Mouse (Mus musculus) midbrain, postnatal 0 days (tissue): ENCODE measurements around the gene Gcc2. TPM values are rescaled to one million over a fixed set of nuclear protein-coding genes. Genes with fewer than 3 reads are reported as not detected.
"Not testable (repeated sequence)": the region's sequence is repeated elsewhere in the genome, so short reads cannot be mapped to it uniquely, and the experiment has no call there.

Experiments
- ATAC-seq: fragments of 200-750 bp; cut with Nextera tagmentation; 2 replicates; pipeline ENCODE4 v1.8.0; 2017; ENCODE audit warnings: moderate number of reproducible peaks, mild to moderate bottlenecking, moderate TSS enrichment, moderate library complexity; ENCODE audit not compliant: low FRiP score
- DNase-seq: peaks from one replicate; pipeline ENCODE4 v3.0.0-alpha.2; 2015; ENCODE audit warnings: low spot score
- H3K27ac ChIP-seq: fragments of 300-500 bp; sonication (generic); 2 replicates; pipeline ENCODE4 v1.5.1; 2014; ENCODE audit warnings: low read depth, mild to moderate bottlenecking, low read length, mixed read lengths
- H3K27me3 ChIP-seq: fragments of 300-500 bp; sonication (generic); 2 replicates; pipeline ENCODE4 v1.6.1; 2014; ENCODE audit warnings: low read length, control low read depth, mixed read lengths; ENCODE audit not compliant: insufficient read depth
- H3K36me3 ChIP-seq: fragments of 300-500 bp; sonication (generic); 2 replicates; pipeline ENCODE4 v1.6.1; 2014; ENCODE audit warnings: low read length, control low read depth, mixed read lengths; ENCODE audit not compliant: insufficient read depth
- H3K4me1 ChIP-seq: fragments of 300-500 bp; sonication (generic); 2 replicates; pipeline ENCODE4 v1.6.1; 2014; ENCODE audit warnings: mild to moderate bottlenecking, control low read depth, antibody characterized with exemption, low read length, mixed read lengths; ENCODE audit not compliant: insufficient read depth
- H3K4me2 ChIP-seq: fragments of 300-500 bp; sonication (generic); 2 replicates; pipeline ENCODE4 v1.6.1; 2014; ENCODE audit warnings: low read depth, mild to moderate bottlenecking, low read length, mixed read lengths; ENCODE audit not compliant: poor library complexity, severe bottlenecking
- H3K4me3 ChIP-seq: fragments of 300-500 bp; sonication (generic); 2 replicates; pipeline ENCODE4 v1.5.1; 2014; ENCODE audit warnings: low read depth, mild to moderate bottlenecking, low read length, moderate library complexity
- H3K9ac ChIP-seq: fragments of 300-500 bp; sonication (generic); replicated peaks from 2 replicates; pipeline ENCODE4 v1.6.1; 2014; ENCODE audit warnings: mild to moderate bottlenecking, low read length, moderate library complexity, mixed read lengths; ENCODE audit not compliant: poor library complexity, severe bottlenecking
- H3K9me3 ChIP-seq: fragments of 300-500 bp; sonication (generic); 2 replicates; pipeline ENCODE4 v1.6.1; 2016; ENCODE audit warnings: low read length, control low read depth
- CTCF ChIP-seq: IDR thresholded peaks from 2 replicates; pipeline ENCODE4 v1.5.1; 2016; ENCODE audit warnings: antibody characterized with exemption, mild to moderate bottlenecking
- WGBS: fragments of 180-500 bp; shearing (Covaris S2); extraction: QIAGEN DNeasy Blood & Tissue Kit; methylation state at CpG from one replicate; pipeline ENCODE4 v1.1.7; 2014; 5-methylcytosine and 5-hydroxymethylcytosine counted together
- polyA plus RNA-seq: library from polyadenylated mRNA; unstranded; fragments of >200 nt; fragmentation: Nextera tagmentation; extraction: Ambion mirVana; gene quantifications from 2 replicates; pipeline ENCODE4 v1.2.1, GENCODE M21; 2015
- total RNA-seq: library from RNA; depleted of rRNA; stranded (reverse); fragments of >200 nt; gene quantifications from 2 replicates; pipeline ENCODE4 v1.2.3, GENCODE M21; 2014

Gcc2 gene
- total and polyA plus RNA-seq, 2 experiments from 2014 or later = 41.3 to 121 TPM

DNA sequence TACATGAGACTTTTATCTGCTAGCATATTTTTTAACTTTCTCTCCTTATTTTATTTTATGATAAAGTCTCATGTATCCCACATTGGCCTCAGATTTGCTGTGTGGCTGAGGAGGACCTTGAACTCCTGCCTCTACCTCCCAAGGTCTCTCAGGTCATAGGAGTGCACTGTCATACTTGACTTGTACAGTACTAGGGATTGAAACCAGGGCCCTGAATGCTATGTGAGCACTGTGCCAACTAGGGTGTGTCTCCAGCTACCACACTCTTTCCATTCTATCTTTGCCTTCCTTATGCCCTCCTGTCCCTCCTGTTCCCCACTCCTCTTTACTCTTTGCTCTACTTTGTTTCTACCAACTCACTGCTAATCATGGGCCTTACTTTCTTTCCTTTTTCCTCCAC is 75.3 kb downstream of the Gcc2 start:
- Histone ChIP-seq H3K27ac (no peak overlapping the region), H3K9ac (no peak overlapping the region), H3K4me3 (no peak overlapping the region), H3K27me3 (no peaks in the 10 kb centered on the region), H3K9me3 (no peaks in the 10 kb centered on the region), H3K36me3 (no peaks in the 10 kb centered on the region), H3K4me1 (peaks cover 9% of the 10 kb centered on the region), H3K4me2 (no peak overlapping the region)
- DNase-seq (no peak), ATAC-seq (no peak)
- no peak for TF ChIP-seq CTCF

DNA sequence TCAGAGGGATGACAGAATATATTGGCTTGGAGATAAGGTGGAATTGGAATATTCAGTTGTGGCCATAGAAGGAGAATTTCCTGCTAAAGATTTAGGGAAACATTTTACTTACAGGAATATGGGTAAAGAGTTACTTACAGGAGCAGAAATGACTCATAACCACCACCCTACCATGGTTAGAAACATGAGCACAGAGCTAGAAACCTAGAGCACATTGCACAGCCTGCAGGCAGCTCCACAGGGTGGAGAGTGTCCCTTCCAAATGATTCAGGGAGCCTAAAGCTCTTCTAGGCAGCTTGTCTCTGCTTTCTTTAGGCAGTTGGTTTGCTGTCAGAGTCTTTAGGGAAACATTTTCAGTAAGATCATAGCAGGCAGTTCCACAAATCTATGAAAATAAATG is 76.4 kb downstream of the Gcc2 start:
- Histone ChIP-seq H3K4me3 (no peak overlapping the region), H3K9ac (no peak overlapping the region), H3K36me3 (no peaks in the 10 kb centered on the region), H3K27ac (no peak overlapping the region), H3K4me1 (no peaks in the 10 kb centered on the region), H3K9me3 (no peaks in the 10 kb centered on the region), H3K27me3 (no peaks in the 10 kb centered on the region), H3K4me2 (no peak overlapping the region)
- ATAC-seq = no peak
- no peak for TF ChIP-seq CTCF
- no peak for DNase-seq

DNA sequence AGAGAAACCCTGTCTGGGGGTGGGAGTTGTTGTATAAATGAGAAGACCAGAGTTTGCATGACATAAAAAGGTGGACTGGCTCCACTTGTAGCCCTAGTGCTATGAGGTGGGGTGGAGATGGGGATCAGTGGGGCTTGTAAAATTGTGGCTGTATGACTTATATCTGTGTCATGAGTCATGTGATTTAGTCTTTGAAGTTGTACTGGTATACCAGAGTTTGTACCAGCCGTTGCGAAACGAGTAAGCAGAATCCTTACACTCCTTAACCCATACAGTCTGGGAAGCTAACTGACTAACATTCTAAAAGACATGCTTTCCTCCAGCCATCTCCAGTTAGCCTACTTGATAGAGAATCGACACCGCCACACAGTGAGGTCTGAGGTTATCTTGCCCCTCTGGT is 78.1 kb downstream of the Gcc2 start:
- ATAC-seq = no peak
- Histone ChIP-seq H3K36me3 (no peaks in the 10 kb centered on the region), H3K9me3 (no peaks in the 10 kb centered on the region), H3K4me2 (no peak overlapping the region), H3K4me1 (no peaks in the 10 kb centered on the region), H3K4me3 (no peak overlapping the region), H3K27ac (no peak overlapping the region), H3K9ac (no peak overlapping the region), H3K27me3 (no peaks in the 10 kb centered on the region)
- DNase-seq = no peak
- WGBS = 90% methylated on average over 5 of the region's 5 CpGs
- no peak for TF ChIP-seq CTCF

DNA sequence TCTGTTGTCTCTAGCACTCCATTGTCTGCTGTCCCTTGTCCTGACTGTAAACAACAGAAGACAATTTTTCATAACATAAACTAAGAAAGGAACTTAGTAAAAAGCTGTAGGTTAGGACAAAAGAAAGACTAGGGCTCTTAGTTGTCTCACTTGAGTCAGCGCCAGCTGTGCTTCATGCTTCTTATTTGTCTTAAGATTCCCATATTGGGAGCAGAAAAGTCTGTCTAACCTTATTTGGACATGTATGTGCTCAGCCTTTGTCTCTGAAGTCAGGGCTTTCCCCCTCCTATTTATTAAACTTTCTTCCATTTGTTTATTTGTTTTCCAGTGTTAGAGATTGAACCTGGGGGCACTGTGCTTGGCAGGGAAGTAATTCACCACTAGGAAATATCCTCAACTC is 80.9 kb downstream of the Gcc2 start:
- H3K27ac ChIP-seq = no peak overlapping the region
- WGBS = 94% methylated on average over 1 of the region's 1 CpGs
- no peaks in the 10 kb centered on the region for H3K36me3 ChIP-seq

DNA sequence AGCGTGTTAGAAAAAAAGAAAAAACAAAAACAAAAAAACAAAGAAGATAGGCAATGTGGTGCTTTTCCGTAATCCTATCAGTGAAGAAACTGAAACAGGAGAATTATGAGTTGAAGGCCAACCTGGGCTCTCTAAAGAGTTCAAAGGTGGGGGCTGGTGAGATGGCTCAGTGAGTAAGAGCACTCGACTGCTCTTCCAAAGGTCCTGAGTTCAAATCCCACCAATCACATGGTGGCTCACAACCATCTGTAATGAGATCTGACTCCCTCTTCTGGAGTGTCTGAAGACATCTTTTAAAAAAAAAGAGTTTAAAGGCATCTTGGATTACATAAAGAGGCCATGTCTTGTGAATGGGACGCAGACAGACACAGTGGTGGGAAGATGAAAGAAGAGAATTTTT is 81.8 kb downstream of the Gcc2 start:
- H3K9me3 ChIP-seq, H3K27me3 ChIP-seq, ATAC-seq, H3K36me3 ChIP-seq, H3K4me1 ChIP-seq, H3K4me2 ChIP-seq, H3K27ac ChIP-seq, H3K4me3 ChIP-seq, H3K9ac ChIP-seq, DNase-seq: not testable (repeated sequence)
- 91% methylated on average over 4 of the region's 4 CpGs for WGBS

More for the DNA sequence above, 80.9 kb downstream of the Gcc2 start:
- H3K4me3 ChIP-seq = no peak overlapping the region
- no peaks in the 10 kb centered on the region for H3K27me3 ChIP-seq
- no peak for TF ChIP-seq CTCF
- H3K4me2 ChIP-seq = no peak overlapping the region
- DNase-seq (no peak), ATAC-seq (no peak)
- no peaks in the 10 kb centered on the region for H3K4me1 ChIP-seq
- no peaks in the 10 kb centered on the region for H3K9me3 ChIP-seq
- H3K9ac ChIP-seq = no peak overlapping the region

DNA sequence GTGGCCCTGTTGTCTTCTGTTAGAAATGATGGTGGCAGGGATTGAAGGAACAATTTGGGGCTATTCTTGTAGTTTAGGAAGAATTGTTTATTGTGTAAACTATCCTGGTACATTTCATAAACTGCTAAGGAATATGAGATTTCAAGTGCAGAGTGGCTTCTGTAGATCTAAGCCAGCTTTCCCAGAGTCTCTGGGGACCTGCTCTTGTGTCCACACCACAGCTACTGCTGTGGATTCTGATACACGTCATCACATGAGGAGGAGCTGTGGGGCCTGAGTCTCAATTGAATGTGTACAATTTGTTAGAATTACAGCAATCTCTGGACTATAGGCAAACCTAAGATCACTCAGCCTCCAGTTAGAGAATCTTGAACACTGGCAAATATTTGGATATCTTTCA is 83.3 kb downstream of the Gcc2 start:
- DNase-seq = peak; percentile 30
- H3K36me3 ChIP-seq = no peaks in the 10 kb centered on the region
- peak overlapping the region; percentile 47; the same call in 1 of the 2 replicates for H3K27ac ChIP-seq
- ATAC-seq = no peak
- no peaks in the 10 kb centered on the region for H3K27me3 ChIP-seq
- TF ChIP-seq CTCF = no peak
- no peak overlapping the region for H3K4me2 ChIP-seq
- H3K9ac ChIP-seq = no peak overlapping the region
- no peaks in the 10 kb centered on the region for H3K9me3 ChIP-seq
- H3K4me3 ChIP-seq = no peak overlapping the region
- 26% methylated on average over 1 of the region's 1 CpGs for WGBS
- 0 out of 2 replicates have a peak, but pooled peaks cover 2% of the 10 kb centered on the region for H3K4me1 ChIP-seq
